Mouse (Mus musculus) layer of hippocampus, postnatal 10 days (tissue): ENCODE data around the gene Ebf3. TPM values are rescaled to one million over a fixed set of nuclear protein-coding genes. Genes with fewer than 3 reads are reported as not detected.

ENCODE experiments used
- DNase-seq, 2 experiments: peaks; one replicate each; pipeline ENCODE4 v3.0.0; 2021; ENCODE audit warnings: low spot score in 2 of 2
- total RNA-seq, 2 experiments: library from RNA; stranded (reverse); gene quantifications; 2 replicates each; pipeline ENCODE4 v1.2.3; 2021

Gene Ebf3
- total RNA-seq, 2 experiments from 2014 or later = 2.0 to 2.1 TPM

DNA sequence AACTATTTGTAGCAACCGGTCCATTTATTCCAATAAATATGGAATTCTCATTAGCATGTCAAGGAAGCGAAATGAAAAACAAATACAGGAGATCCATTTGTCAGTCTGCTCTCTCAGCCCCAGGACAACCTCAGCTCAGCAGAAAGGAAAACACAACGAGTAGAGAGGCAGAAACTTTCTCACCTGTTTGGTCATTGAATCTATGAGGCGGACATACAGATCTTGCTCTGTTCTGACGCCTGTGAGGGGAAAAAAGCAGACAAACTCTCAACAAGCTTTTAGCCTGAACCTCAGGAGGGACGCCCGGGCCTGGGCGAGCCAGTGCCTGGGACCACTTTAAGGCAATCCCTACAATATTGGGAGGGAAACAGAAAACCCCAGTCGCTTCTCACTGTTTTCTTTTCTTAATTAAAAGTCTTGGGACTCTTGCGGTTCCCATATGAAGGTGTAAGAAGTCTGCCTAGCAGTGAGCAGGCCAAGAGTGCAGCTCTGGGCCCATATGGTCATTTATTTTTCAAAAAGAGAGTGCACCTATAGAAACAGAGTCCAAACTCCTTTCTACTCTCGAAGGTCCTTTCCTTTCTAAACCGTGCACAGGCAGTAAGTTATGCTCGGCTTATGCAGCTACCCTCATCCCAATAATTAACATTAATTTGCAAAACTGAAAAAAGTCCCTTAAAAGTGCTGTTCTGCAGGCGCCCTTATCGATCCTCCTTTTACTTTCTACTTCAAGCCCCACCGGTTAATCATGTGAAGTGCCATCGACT lies 1.9 kb downstream of the Ebf3 start:
- no peak for DNase-seq

DNA sequence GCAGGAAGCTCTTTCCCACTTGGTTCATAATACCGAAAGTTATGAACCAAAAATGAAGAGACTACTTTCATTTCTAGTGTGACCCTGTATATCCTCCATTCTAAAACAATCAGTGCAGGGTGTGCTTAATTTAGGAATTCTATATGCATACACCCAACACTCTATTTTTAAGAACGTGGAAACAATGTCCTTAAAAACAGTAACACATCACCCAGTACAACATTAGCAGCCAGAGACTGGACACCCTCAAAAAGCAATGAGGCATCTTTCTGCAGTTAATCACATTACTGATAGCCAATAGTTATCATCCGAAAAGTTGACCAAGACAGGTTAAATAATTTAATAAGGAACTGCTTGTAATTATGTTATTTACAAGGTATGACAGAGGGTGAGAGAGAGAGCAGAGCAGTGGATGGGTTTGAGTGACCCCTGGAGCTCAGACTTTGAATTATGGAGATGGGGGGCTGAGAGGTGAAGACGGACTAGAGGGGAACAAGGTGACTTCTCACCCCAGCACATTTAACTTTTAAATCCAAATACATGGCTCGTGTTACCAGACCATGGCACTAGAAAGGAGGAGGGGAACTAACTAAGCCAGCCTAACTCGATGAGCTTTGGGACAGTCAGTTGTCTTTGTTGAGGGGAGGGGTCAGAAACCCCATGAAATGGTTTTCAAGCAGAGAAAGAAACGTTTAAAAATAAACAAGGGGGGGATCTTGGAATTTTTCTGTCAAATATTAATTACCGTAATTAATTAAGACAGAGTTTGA lies 2.7 kb downstream of the Ebf3 start:
- no peak for DNase-seq

DNA sequence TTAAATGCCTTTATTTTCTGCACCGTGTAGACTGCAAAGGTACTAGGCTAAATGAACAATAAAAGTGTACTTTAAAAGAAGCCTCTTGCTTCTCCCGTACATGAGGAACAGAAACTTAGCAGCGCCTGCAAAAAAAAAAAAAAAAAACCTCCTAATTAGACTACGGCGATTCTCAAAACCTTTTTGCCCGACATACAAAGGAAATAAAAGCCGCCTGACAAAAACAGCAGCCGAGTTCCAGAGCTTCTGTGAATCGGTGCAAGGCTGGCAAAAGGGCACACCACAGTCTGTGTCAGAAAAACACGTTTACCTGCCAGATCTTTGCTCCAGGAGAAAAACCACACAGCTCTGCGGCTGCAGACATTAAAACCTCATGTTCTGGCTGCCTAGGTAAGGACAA lies 3.4 kb downstream of the Ebf3 start:
- no peak for DNase-seq

DNA sequence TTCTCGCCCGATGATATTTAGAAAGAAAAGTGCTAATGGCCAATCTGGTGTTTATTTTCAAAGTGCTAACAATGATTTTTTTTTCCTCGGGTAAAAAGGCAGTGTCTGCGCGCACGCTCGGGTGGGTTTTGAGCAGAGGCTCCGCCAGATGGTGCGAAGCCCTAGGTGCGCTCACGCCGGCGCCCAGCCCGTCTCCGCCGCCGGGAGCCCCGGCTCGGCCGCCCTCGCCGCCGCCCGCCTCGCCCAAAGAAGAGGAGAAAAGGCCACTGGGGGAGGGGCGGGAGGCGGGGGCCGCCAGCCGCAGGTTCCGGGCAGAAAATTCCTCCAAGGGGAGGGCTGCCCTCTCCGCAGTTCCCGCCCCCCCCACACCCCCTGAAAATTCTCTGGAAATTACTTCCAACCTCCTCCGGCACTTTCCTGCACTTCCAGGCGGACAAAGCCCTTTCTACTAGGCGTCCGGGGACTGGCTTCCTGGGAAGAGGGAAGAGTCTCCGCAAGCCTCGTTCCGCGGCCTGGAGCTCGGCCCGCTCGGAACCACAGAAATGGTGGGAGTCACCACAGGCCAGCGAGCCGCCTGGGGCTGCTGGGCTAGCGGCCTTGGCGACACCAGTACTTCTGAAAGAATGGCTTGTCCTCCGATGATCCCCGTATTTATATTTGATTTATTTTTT lies 4.0 kb downstream of the Ebf3 start:
- no peak for DNase-seq

DNA sequence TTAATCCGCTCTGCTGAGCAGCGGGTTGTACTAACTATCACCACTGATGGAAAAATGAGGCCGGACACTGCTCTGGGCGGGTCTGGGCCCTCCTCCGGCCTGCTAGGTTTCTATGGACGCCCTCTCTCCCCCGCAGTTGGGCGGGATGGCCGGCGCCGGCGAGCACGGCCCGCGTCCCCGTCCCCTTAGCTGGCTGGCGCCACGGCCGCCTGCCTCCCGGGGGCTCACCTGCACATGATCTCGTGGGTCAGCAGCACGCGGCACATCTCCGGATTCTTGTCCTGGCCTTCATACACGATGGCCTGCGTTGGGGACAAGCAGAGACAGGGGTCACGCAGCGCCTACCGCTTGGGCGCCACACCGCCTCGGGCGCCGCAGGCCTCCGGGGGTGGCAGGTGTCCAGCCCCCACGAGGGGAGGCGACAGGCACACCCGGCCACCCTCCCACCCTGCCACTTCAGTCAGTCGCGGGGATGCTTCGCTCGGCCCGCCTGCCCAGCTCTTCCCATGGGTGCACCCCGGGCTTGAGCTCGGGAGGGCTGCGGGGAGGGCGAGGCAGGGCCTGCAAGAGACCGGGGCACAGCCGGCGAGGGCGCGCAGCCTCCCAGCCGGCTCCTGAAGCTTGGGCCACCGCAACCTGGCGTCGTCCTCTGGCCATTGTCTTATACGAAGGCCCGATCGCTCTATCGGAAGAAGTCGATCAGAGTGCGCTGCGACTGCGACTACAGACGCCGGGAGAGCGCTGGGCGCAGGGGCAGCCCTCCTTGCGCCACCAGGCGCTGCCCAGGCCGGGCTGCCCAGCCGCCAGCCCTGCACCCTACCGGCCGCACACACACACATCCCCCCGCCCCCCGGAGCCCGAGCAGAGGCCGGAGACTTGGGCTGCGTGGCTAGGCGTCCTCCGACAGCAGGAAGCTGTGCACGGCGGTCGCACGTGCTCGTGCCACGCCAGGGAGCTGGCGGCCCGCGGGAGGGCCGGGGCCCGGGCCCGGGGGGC lies 4.9 kb downstream of the Ebf3 start:
- no peak for DNase-seq

DNA sequence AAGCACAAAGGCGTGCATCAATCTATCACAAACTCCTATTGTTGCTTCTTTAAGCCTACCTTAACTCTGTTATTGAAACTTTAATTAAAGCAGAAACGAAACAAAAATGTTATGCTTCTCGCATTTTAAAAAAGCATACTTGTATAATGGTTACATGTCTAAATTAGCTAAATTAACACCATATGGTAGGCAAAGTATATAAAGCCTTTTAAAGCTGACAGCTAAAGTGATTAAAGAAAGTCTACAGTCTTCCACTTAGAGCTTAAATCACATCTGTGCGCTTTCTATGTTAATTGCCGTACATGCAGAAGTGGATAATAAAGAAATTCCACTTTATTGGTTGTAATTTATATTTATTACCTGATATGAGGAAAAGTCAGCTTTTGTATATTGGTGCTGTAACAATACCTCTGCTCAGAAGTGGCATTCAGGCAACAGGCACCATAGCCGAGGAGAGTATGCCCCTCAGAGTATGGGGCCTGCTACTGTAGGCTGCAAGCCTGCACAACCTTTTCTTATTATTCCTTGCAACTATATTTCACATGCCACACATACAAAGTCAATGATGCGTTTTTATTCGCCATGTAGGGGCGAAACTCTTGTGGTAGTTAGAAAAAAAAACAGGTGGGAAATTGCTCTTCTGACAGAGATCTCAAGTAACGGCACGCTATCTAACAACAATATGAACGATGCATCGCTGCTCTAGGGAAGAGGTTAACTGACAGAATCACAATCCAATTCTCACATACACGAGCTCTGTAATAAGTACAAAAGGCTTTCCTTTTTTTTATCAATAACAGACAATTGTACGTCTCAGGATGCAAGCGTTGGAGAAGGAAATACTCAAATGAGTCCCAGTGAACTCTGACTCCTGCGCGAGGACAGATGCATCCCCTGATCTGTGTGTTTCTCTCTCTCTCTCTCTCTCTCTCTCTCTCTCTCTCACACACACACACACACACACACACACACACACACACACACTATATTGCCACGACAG lies 5.9 kb downstream of the Ebf3 start:
- no peak for DNase-seq

DNA sequence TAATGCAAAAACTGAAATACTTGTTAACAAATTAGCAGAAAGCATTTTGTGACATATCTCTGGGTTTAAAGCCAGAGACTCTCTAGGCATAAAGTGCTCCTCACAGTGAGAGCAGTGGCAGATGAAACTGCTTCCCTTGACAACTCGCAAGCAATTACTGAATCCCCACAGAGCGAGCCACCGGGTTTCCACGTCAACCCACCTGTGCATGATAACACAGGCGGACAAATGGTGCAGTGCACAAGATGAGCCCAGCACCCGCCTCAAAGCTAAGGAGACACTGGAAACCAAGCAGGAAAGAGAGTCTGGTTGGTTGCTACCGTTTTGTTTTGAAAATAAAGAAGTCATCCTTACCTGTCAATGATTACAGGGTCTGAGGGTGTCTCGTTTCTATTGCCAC lies 7.1 kb downstream of the Ebf3 start:
- DNase-seq = no peak

DNA sequence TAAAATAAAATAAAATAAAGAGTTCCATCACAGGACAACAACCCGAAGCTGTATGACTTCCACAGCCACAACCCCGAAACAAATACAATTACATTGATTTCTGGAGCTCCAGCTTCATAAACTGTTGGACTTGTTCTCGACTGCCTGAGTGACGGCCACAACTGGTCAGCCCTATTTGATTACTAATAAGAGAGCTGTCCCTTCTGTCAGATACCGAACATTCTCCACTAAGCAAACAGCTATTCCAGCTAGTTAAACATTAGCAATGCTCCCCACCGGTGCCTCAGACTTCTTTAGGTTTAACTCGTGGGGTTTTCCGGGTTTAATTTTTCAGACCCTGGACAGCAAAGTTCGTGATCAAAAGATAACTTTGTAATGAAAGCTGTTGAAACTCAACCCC lies 8.1 kb downstream of the Ebf3 start:
- DNase-seq = no peak

DNA sequence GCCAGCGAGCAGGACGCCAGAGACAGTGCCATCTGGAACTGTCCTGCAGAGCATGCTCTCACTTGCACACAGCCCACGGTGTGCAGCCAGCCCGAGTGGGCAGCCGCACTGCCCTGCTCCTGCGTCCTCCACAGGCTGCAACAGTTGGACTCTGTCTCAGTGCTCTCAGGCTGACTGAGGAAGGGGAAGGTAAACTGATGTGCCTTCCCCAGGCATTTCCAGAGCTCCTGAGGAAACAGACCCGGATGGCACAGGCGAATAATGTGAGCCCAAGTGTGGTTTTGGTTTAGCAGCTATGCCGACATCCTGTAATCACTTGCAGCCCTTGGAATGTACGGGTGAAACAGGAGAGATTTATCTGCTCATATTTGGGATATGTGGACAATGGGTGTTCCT lies 10.5 kb downstream of the Ebf3 start:
- DNase-seq = no peak

DNA sequence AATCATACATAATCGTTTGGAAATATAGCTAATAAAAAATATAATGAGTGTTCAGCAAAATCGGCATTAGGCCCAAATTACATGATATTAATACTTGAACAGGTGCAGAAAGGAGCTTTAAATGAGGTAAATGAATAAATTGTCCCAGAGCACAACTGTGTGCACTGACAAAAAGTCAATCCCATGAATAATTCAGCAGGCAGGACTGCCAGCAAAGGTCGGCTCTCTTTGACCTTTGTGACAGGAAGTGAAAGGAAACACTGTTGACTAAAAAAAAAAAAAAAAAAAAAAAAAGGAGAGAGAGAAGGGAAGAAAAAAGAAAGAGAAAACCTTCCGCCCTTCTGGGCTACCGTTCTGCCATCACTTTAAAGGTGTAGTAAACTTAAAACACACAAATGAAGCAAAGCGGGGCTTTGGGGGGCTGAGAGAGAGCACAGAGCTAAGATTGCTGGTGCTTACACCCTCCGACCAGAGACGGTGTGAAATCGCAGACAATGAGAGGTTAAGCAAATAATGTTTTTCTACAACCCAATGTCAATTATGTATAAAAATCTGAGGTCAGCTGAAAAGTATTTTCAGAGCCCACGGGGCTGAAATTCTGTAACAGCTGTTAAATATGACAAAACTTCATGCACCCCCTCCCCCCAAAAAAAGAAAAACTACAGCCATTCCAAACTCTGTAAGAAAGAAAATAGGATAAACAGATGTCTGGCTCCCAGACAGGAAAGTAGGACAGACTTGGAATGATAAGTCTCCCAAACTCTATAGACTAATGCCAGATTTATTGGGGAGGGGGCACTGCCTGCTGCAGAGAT lies 11.1 kb downstream of the Ebf3 start:
- DNase-seq = no peak

DNA sequence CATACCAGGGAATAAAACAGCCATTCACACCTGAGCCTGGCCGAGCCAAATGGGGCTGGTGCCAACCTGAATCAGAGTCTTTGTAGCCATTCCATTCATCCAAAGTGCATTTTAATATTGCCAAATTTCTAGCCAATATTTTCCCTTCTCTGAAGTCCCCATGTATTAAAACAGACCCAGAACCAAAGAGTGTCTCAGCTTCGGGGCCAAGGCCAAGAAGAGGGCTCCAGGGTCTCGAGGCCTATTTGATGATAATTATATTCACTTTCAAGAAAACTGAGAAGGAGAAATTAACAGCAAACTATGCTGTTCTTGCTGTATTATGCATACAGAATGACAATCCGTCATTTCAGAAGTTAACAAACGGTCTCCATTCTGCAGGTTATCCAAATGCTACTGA lies 12.1 kb downstream of the Ebf3 start:
- DNase-seq = no peak

DNA sequence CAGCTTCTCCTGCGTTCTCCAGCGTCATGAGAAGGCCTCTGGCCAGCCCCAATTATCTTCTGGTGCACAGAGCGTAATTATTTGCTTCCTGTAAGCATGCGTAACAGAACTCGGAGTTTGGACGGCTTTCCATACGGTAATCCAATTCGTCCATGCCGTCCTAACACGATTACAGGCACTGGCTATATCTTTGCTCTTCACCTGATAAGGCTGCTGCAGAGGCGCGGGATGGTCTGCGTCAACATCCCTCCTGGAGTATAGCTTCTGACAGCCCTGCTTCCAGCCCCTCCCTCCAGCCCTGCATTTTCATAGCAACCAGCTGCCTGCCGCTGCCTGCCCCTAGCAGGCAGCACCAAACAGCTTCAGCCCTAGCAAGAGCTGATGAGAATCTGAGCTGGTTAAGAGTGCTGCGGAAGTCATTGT lies 12.9 kb downstream of the Ebf3 start:
- no peak for DNase-seq

DNA sequence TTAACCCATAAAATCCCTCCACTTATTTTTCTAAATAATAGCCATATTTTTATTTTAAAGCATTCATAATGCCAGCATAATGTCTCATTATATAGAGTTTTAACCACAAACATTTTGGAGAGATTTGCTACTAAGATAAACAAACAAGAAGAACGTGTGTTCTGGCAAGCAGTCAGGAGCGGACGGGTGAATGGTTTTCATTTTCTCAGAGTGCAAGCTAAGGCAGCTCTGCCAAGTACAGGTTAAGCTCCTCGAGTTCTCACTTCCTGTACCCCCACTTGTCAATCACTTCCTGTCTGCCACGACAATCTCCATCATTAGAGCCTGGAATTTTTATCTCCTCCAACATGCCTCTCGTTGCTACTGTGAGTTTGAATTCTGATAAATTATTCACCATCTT lies 13.4 kb downstream of the Ebf3 start:
- DNase-seq = no peak

DNA sequence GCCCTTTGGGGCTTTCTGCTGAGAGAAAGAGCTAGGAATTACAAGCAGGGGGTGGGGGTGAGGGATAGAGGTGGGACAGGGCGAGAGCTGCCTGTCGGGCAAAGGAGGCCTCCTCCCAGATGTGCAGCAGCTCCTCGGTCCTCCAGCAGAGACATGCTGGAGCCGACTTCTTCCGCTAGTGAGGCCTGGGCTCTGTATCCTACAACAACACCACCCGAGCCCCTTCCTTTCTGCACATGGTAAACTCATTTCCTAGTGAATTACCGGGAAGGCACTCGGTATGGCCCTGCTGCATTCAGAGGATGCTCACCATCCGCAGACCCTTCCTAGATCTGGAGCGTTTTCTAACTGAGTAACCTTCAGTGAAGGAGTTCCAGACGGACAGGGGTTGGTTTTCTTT lies 14.1 kb downstream of the Ebf3 start:
- no peak for DNase-seq

DNA sequence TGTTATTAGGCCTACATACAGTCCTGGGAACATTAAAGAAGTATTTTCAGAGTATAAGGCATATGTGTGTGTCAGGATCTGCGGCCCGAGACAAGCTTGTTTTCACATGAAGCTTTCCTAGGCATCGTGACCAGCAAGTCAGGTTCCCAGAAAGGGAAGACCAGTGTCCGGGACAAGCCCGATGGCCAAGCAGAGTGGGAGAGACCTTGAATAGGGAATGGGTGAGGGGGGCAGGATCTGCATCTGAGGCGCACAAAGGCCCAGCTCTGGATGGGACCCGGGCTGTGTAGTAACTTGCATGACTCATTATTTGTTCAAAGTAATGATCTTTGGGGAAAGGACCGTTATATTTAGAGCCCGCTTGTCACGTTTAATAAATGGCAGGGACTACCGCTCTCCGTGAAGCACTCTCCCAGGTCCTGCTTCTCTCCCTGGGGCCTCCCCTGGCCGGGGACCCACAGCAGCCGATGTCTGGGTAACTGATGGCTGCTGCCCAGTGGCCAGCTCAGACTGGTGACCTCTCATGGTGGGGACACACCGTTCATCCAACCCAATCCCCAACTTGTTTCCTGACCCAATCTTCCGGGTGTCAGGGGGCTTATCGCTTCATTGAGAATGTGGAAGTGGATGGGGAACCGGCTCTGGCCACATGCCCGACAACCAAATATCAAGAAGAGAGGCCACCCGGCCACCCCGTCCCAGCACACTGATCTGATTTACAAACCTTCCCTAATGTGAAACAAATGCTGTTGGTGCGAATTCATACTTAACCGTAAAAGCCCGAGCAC lies 16.5 kb downstream of the Ebf3 start:
- DNase-seq = no peak

DNA sequence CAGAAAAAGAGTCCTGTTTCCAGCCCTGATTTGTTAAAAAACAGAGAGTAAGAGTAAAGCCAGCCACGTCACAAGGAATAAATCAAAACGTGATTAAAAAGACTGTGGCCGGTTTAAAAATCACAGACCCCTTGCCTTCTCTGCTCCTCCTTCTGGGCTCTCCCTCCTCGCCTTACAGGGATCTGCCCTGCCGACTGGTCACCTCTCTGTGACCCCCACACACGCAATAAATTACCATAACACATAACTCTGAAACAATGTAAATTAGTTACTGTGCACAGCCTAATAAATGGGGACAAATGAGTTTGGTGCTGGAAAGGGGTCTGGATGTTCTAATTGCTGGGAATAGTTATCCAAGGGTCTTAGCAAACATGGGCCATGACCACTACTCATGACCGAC lies 17.1 kb downstream of the Ebf3 start:
- DNase-seq = no peak

DNA sequence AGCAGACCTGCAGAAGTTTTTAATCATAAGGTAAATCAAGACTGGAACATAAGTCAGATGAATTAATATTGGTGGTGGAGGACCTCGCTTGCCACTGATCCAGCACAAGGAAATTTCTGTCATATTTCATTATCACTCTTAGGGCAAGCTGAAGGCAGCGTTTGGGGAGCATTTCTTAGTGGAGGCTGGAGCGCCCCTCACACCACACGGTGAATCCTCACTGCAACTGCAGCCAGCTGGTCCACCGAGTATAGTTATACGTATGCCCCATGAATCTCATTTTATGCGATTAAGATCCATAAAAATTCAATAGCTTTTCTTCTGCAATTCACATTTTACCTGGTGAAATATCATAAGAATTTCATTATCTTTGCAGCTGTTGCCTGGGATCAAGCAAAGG lies 18.6 kb downstream of the Ebf3 start:
- no peak for DNase-seq

DNA sequence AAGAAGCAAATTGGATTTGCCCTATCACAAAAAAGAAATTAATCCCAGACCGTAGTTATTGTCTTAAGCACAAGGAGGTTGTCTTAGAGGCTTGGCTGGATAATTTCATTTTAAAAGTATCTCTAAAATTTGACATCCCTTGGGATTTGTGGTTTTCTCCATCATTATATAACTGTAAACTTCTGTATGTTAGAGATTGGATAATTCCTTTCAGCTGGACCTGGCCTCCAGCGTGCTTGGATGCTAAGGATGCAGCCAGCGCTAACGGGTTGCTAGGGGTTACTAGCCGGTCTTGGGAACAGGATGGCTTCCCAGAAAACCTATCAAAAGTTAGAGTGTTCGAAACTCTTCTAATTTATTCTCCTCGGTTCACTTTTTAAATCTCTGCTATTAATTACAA lies 19.8 kb downstream of the Ebf3 start:
- DNase-seq = no peak
